Mouse (Mus musculus): Measurements from ENCODE around the gene Lrig1. TPM values are rescaled to one million over a fixed set of nuclear protein-coding genes. Genes with fewer than 3 reads are reported as not detected.

Gene Lrig1
- total RNA-seq, 1 experiment = 19.1 TPM

- H3K36me3 ChIP-seq (ENCODE audit: control insufficient read depth, insufficient read depth, low read length, poor library complexity, severe bottlenecking) = no peaks in the 10 kb centered on the region
- H3K4me1 ChIP-seq (ENCODE audit: control insufficient read depth in 2 of 2, insufficient read depth in 2 of 2, low read length in 2 of 2, poor library complexity in 1 of 2) = no peaks in the 10 kb centered on the region
- in situ Hi-C loops (cut with MboI; ENCODE audit: low sequenced_read_pairs in 2 of 2, unreplicated experiment in 2 of 2) = no loop called here
- H3K4me3 ChIP-seq (ENCODE audit: insufficient read depth in 1 of 2, low read depth in 1 of 2, low read length in 2 of 2, poor library complexity in 1 of 2, severe bottlenecking in 1 of 2) = no peak overlapping the region
- no peak for DNase-seq (ENCODE audit: low read depth, low spot score)
- TF ChIP-seq CHD2 (IDR thresholded peaks at IDR 0.05; ENCODE audit: low read depth, low read length) (no peak), MAFK (IDR thresholded peaks at IDR 0.05; ENCODE audit: insufficient read depth, low read depth, low read length) (no peak), ZNF384 (IDR thresholded peaks at IDR 0.05; ENCODE audit: low read depth, low read length) (no peak), ZC3H11A (IDR thresholded peaks at IDR 0.05; ENCODE audit: borderline replicate concordance, low read depth, low read length) (no peak), HCFC1 (IDR thresholded peaks at IDR 0.05; ENCODE audit: borderline replicate concordance, insufficient read depth, low read length) (no peak)
- H3K9me3 ChIP-seq (ENCODE audit: control insufficient read depth, insufficient read depth, low read depth, low read length) = no peaks in the 10 kb centered on the region
- H3K9ac ChIP-seq (ENCODE audit: insufficient read depth, low read depth, low read length, poor library complexity, severe bottlenecking) = no peak overlapping the region
- H3K27ac ChIP-seq (ENCODE audit: insufficient read depth, low read depth, low read length, poor library complexity, severe bottlenecking) = no peak overlapping the region
These were observed 38.7 kb upstream of the Lrig1 start for GRCm38 (mm10) chr6:94738647-94739046.

GRCm38 (mm10) chr6:94733878-94734277 is 33.9 kb upstream of the Lrig1 start:
- DNase-seq (ENCODE audit: low read depth, low spot score) = no peak
- in situ Hi-C loops (cut with MboI; ENCODE audit: low sequenced_read_pairs in 2 of 2, unreplicated experiment in 2 of 2) = no loop called here
- TF ChIP-seq MAFK (IDR thresholded peaks at IDR 0.05; ENCODE audit: insufficient read depth, low read depth, low read length) (no peak), ZNF384 (IDR thresholded peaks at IDR 0.05; ENCODE audit: low read depth, low read length) (no peak), HCFC1 (IDR thresholded peaks at IDR 0.05; ENCODE audit: borderline replicate concordance, insufficient read depth, low read length) (no peak), ZC3H11A (IDR thresholded peaks at IDR 0.05; ENCODE audit: borderline replicate concordance, low read depth, low read length) (no peak), CHD2 (IDR thresholded peaks at IDR 0.05; ENCODE audit: low read depth, low read length) (no peak)

GRCm38 (mm10) chr6:94729847-94730246 is 29.9 kb upstream of the Lrig1 start:
- Histone ChIP-seq H3K36me3 (ENCODE audit: control insufficient read depth, insufficient read depth, low read length, poor library complexity, severe bottlenecking) (no peaks in the 10 kb centered on the region), H3K9me3 (ENCODE audit: control insufficient read depth, insufficient read depth, low read depth, low read length) (no peaks in the 10 kb centered on the region), H3K4me3 (ENCODE audit: insufficient read depth in 1 of 2, low read depth in 1 of 2, low read length in 2 of 2, poor library complexity in 1 of 2, severe bottlenecking in 1 of 2) (no peak overlapping the region; a peak in 1 of 4 replicates), H3K27ac (ENCODE audit: insufficient read depth, low read depth, low read length, poor library complexity, severe bottlenecking) (no peak overlapping the region), H3K4me1 (ENCODE audit: control insufficient read depth in 2 of 2, insufficient read depth in 2 of 2, low read length in 2 of 2, poor library complexity in 1 of 2) (peaks cover 0 to 3% of the 10 kb centered on the region in 2 experiments; a peak in 1 of 4 replicates), H3K9ac (ENCODE audit: insufficient read depth, low read depth, low read length, poor library complexity, severe bottlenecking) (no peak overlapping the region)
- in situ Hi-C loops (cut with MboI; ENCODE audit: low sequenced_read_pairs in 2 of 2, unreplicated experiment in 2 of 2) = no loop called here
- no peak for DNase-seq (ENCODE audit: low read depth, low spot score)
- TF ChIP-seq MAFK (IDR thresholded peaks at IDR 0.05; ENCODE audit: insufficient read depth, low read depth, low read length) (no peak), CHD2 (IDR thresholded peaks at IDR 0.05; ENCODE audit: low read depth, low read length) (no peak), ZC3H11A (IDR thresholded peaks at IDR 0.05; ENCODE audit: borderline replicate concordance, low read depth, low read length) (no peak), ZNF384 (IDR thresholded peaks at IDR 0.05; ENCODE audit: low read depth, low read length) (no peak), HCFC1 (IDR thresholded peaks at IDR 0.05; ENCODE audit: borderline replicate concordance, insufficient read depth, low read length) (no peak)

More at GRCm38 (mm10) chr6:94733878-94734277, 33.9 kb upstream of the Lrig1 start:
- no peak overlapping the region for H3K4me3 ChIP-seq (ENCODE audit: insufficient read depth in 1 of 2, low read depth in 1 of 2, low read length in 2 of 2, poor library complexity in 1 of 2, severe bottlenecking in 1 of 2)
- H3K4me1 ChIP-seq (ENCODE audit: control insufficient read depth in 2 of 2, insufficient read depth in 2 of 2, low read length in 2 of 2, poor library complexity in 1 of 2) = peaks cover 0 to 3% of the 10 kb centered on the region in 2 experiments; a peak in 1 of 4 replicates
- no peaks in the 10 kb centered on the region for H3K36me3 ChIP-seq (ENCODE audit: control insufficient read depth, insufficient read depth, low read length, poor library complexity, severe bottlenecking)
- H3K9ac ChIP-seq (ENCODE audit: insufficient read depth, low read depth, low read length, poor library complexity, severe bottlenecking) = no peak overlapping the region
- no peak overlapping the region for H3K27ac ChIP-seq (ENCODE audit: insufficient read depth, low read depth, low read length, poor library complexity, severe bottlenecking)
- no peaks in the 10 kb centered on the region for H3K9me3 ChIP-seq (ENCODE audit: control insufficient read depth, insufficient read depth, low read depth, low read length)

- DNase-seq (ENCODE audit: low read depth, low spot score) = no peak
- no peaks in the 10 kb centered on the region for H3K9me3 ChIP-seq (ENCODE audit: control insufficient read depth, insufficient read depth, low read depth, low read length)
- in situ Hi-C loops (cut with MboI; ENCODE audit: low sequenced_read_pairs in 2 of 2, unreplicated experiment in 2 of 2) = no loop called here
- no peak overlapping the region for H3K27ac ChIP-seq (ENCODE audit: insufficient read depth, low read depth, low read length, poor library complexity, severe bottlenecking)
- no peaks in the 10 kb centered on the region for H3K36me3 ChIP-seq (ENCODE audit: control insufficient read depth, insufficient read depth, low read length, poor library complexity, severe bottlenecking)
- H3K4me1 ChIP-seq (ENCODE audit: control insufficient read depth in 2 of 2, insufficient read depth in 2 of 2, low read length in 2 of 2, poor library complexity in 1 of 2) = peaks cover 0 to 3% of the 10 kb centered on the region in 2 experiments; a peak in 1 of 4 replicates
- no peak overlapping the region for H3K4me3 ChIP-seq (ENCODE audit: insufficient read depth in 1 of 2, low read depth in 1 of 2, low read length in 2 of 2, poor library complexity in 1 of 2, severe bottlenecking in 1 of 2)
- TF ChIP-seq ZNF384 (IDR thresholded peaks at IDR 0.05; ENCODE audit: low read depth, low read length) (no peak), CHD2 (IDR thresholded peaks at IDR 0.05; ENCODE audit: low read depth, low read length) (no peak), ZC3H11A (IDR thresholded peaks at IDR 0.05; ENCODE audit: borderline replicate concordance, low read depth, low read length) (no peak), MAFK (IDR thresholded peaks at IDR 0.05; ENCODE audit: insufficient read depth, low read depth, low read length) (no peak), HCFC1 (IDR thresholded peaks at IDR 0.05; ENCODE audit: borderline replicate concordance, insufficient read depth, low read length) (no peak)
- no peak overlapping the region for H3K9ac ChIP-seq (ENCODE audit: insufficient read depth, low read depth, low read length, poor library complexity, severe bottlenecking)
These were observed 29.2 kb upstream of the Lrig1 start for GRCm38 (mm10) chr6:94729132-94729531.

GRCm38 (mm10) chr6:94724612-94725011 is 24.7 kb upstream of the Lrig1 start:
- H3K9ac ChIP-seq (ENCODE audit: insufficient read depth, low read depth, low read length, poor library complexity, severe bottlenecking) = no peak overlapping the region
- no peaks in the 10 kb centered on the region for H3K9me3 ChIP-seq (ENCODE audit: control insufficient read depth, insufficient read depth, low read depth, low read length)
- H3K4me3 ChIP-seq (ENCODE audit: insufficient read depth in 1 of 2, low read depth in 1 of 2, low read length in 2 of 2, poor library complexity in 1 of 2, severe bottlenecking in 1 of 2) = no peak overlapping the region
- TF ChIP-seq MAFK (IDR thresholded peaks at IDR 0.05; ENCODE audit: insufficient read depth, low read depth, low read length) = no peak
- no peak for TF ChIP-seq ZNF384 (IDR thresholded peaks at IDR 0.05; ENCODE audit: low read depth, low read length)
- TF ChIP-seq ZC3H11A (IDR thresholded peaks at IDR 0.05; ENCODE audit: borderline replicate concordance, low read depth, low read length) = no peak
- TF ChIP-seq HCFC1 (IDR thresholded peaks at IDR 0.05; ENCODE audit: borderline replicate concordance, insufficient read depth, low read length) = no peak
- no peak for TF ChIP-seq CHD2 (IDR thresholded peaks at IDR 0.05; ENCODE audit: low read depth, low read length)
- in situ Hi-C loops (cut with MboI; ENCODE audit: low sequenced_read_pairs in 2 of 2, unreplicated experiment in 2 of 2) = no loop called here
- H3K36me3 ChIP-seq (ENCODE audit: control insufficient read depth, insufficient read depth, low read length, poor library complexity, severe bottlenecking) = no peaks in the 10 kb centered on the region
- DNase-seq (ENCODE audit: low read depth, low spot score) = no peak
- no peaks in the 10 kb centered on the region for H3K4me1 ChIP-seq (ENCODE audit: control insufficient read depth in 2 of 2, insufficient read depth in 2 of 2, low read length in 2 of 2, poor library complexity in 1 of 2)
- no peak overlapping the region for H3K27ac ChIP-seq (ENCODE audit: insufficient read depth, low read depth, low read length, poor library complexity, severe bottlenecking)

Data from ES-E14 (cell line).